Mouse (Mus musculus) lung, postnatal 10 days (tissue): ENCODE measurements around the gene H2bfm.
"Not testable (repeated sequence)": the region's sequence is repeated elsewhere in the genome, so short reads cannot be mapped to it uniquely, and the experiment has no call there.

Experiments
- DNase-seq: peaks from one replicate; pipeline ENCODE4 v3.0.0; 2021

H2bfm gene

GRCm38 (mm10) chrX:136927031-136927430, at the start of gene H2bfm:
Gene H2bfm, plus strand, starts transcription at chrX:136927325.
- no peak for DNase-seq

- peak; percentile 12 for DNase-seq
These were observed 31.4 kb upstream of the H2bfm start for GRCm38 (mm10) chrX:136895757-136896156.

GRCm38 (mm10) chrX:136904369-136904768, 22.8 kb upstream of the H2bfm start:
- no peak for DNase-seq

- DNase-seq, result no peak
These were observed 1.3 kb upstream of the H2bfm start for GRCm38 (mm10) chrX:136925863-136926262.

- DNase-seq, result no peak
These were observed 10.9 kb downstream of the H2bfm start for GRCm38 (mm10) chrX:136937985-136938384.

- peak; percentile 55 for DNase-seq
These were observed 30.6 kb downstream of the H2bfm start for GRCm38 (mm10) chrX:136957583-136958279.

GRCm38 (mm10) chrX:136958300-136958699, 31.2 kb downstream of the H2bfm start:
- not testable (repeated sequence) for DNase-seq

- peak; percentile 6 for DNase-seq
These were observed 32.6 kb downstream of the H2bfm start for GRCm38 (mm10) chrX:136959688-136960087.

GRCm38 (mm10) chrX:136975397-136975796, 48.3 kb downstream of the H2bfm start, which contains the start of gene Tmsb15b2:
Gene Tmsb15b2, minus strand, starts transcription at chrX:136975497.
- DNase-seq, result not testable (repeated sequence)

GRCm38 (mm10) chrX:136976424-136977084, 49.4 kb downstream of the H2bfm start, which contains the start of the genes Tmsb15l and Tmsb15b1:
Gene Tmsb15l, minus strand, starts transcription at chrX:136976869.
Gene Tmsb15b1, minus strand, starts transcription at chrX:136976874.
- DNase-seq, result peak; percentile 84
